Mouse (Mus musculus) megakaryocyte, embryonic 14.5 days (primary cell): ENCODE results near the gene Aox2.

Experiments used
- FLI1 ChIP-seq: IDR thresholded peaks from 2 replicates; pipeline ENCODE4 v1.6.1; 2012; ENCODE audit warnings: low read length, inconsistent platforms, mixed read lengths
- GATA1 ChIP-seq: IDR thresholded peaks from 3 replicates; pipeline ENCODE4 v1.6.1; 2012; ENCODE audit warnings: mixed read lengths, low read length, inconsistent platforms, borderline replicate concordance

- TF ChIP-seq GATA1 = no peak
- TF ChIP-seq FLI1 = no peak
Measured at GRCm38 (mm10) chr1:58303726-58304125, 25.6 kb downstream of the Aox2 start.
